Mouse (Mus musculus) thymus, postnatal 36 days (tissue): Measurements from ENCODE around the gene Cdc42bpa.

Experiments used
- DNase-seq, 2 experiments: peaks; one replicate each; pipeline ENCODE4 v3.0.0; 2022; ENCODE audit warnings: mixed read lengths in 2 of 2

The Cdc42bpa gene

GRCm38 (mm10) chr1:180169161-180169560 is 208.9 kb downstream of the Cdc42bpa start:
- no peak for DNase-seq

GRCm38 (mm10) chr1:180170071-180170470 is 209.8 kb downstream of the Cdc42bpa start:
- DNase-seq = no peak

- DNase-seq = no peak
These were observed 211.6 kb downstream of the Cdc42bpa start for GRCm38 (mm10) chr1:180171883-180172282.

GRCm38 (mm10) chr1:180172600-180172999 is 212.3 kb downstream of the Cdc42bpa start:
- DNase-seq = no peak

GRCm38 (mm10) chr1:180173017-180173416 is 212.7 kb downstream of the Cdc42bpa start:
- no peak for DNase-seq

- no peak for DNase-seq
These were observed 214.4 kb downstream of the Cdc42bpa start for GRCm38 (mm10) chr1:180174718-180175117.

GRCm38 (mm10) chr1:180175167-180175566 is 214.9 kb downstream of the Cdc42bpa start:
- DNase-seq = no peak

GRCm38 (mm10) chr1:180175635-180176034 is 215.4 kb downstream of the Cdc42bpa start:
- DNase-seq = no peak

GRCm38 (mm10) chr1:180176784-180177183 is 216.5 kb downstream of the Cdc42bpa start:
- no peak for DNase-seq

- no peak for DNase-seq
These were observed 218.1 kb downstream of the Cdc42bpa start for GRCm38 (mm10) chr1:180178340-180178739.

GRCm38 (mm10) chr1:180179100-180179499 is 218.8 kb downstream of the Cdc42bpa start:
- no peak for DNase-seq

- DNase-seq = no peak
These were observed 219.6 kb downstream of the Cdc42bpa start for GRCm38 (mm10) chr1:180179840-180180239.

- DNase-seq = no peak
These were observed 221.2 kb downstream of the Cdc42bpa start for GRCm38 (mm10) chr1:180181304-180181965.

- no peak for DNase-seq
These were observed 221.7 kb downstream of the Cdc42bpa start for GRCm38 (mm10) chr1:180181966-180182319.

GRCm38 (mm10) chr1:180182731-180183130 is 222.5 kb downstream of the Cdc42bpa start:
- no peak for DNase-seq

- DNase-seq = no peak
These were observed 223.4 kb downstream of the Cdc42bpa start for GRCm38 (mm10) chr1:180183525-180184159.

- no peak for DNase-seq
These were observed 224.5 kb downstream of the Cdc42bpa start for GRCm38 (mm10) chr1:180184768-180185167.

- DNase-seq = no peak
These were observed 225.6 kb downstream of the Cdc42bpa start for GRCm38 (mm10) chr1:180185877-180186276.

- no peak for DNase-seq
These were observed 226.1 kb downstream of the Cdc42bpa start for GRCm38 (mm10) chr1:180186371-180186770.

- DNase-seq = no peak
These were observed 228.7 kb downstream of the Cdc42bpa start for GRCm38 (mm10) chr1:180188951-180189350.

GRCm38 (mm10) chr1:180191112-180191511 is 230.8 kb downstream of the Cdc42bpa start:
- DNase-seq = no peak

- DNase-seq = no peak
These were observed 231.5 kb downstream of the Cdc42bpa start for GRCm38 (mm10) chr1:180191651-180192220.

GRCm38 (mm10) chr1:180192866-180193265 is 232.6 kb downstream of the Cdc42bpa start:
- no peak for DNase-seq

- DNase-seq = no peak
These were observed 233.2 kb downstream of the Cdc42bpa start for GRCm38 (mm10) chr1:180193391-180193935.
